Mouse (Mus musculus) neural tube, embryonic 11.5 days (tissue): ENCODE data around the gene Pcnt. TPM values are rescaled to one million over a fixed set of nuclear protein-coding genes. Genes with fewer than 3 reads are reported as not detected.

ENCODE experiments used
- ATAC-seq: fragments of 200-750 bp; cut with Nextera tagmentation; 2 replicates; pipeline ENCODE4 v1.8.0; 2017; ENCODE audit warnings: moderate number of reproducible peaks, mild to moderate bottlenecking, moderate TSS enrichment, moderate library complexity; ENCODE audit not compliant: insufficient read depth, low FRiP score, low TSS enrichment
- DNase-seq: peaks from one replicate; pipeline ENCODE4 v3.0.0-alpha.2; 2015; ENCODE audit warnings: low spot score
- H3K27ac ChIP-seq: fragments of 300-500 bp; sonication (generic); 2 replicates; pipeline ENCODE4 v1.5.1; 2014; ENCODE audit warnings: low read depth, mild to moderate bottlenecking, low read length
- H3K27me3 ChIP-seq: fragments of 300-500 bp; sonication (generic); 2 replicates; pipeline ENCODE4 v1.6.1; 2014; ENCODE audit warnings: mild to moderate bottlenecking, low read length, mixed read lengths; ENCODE audit not compliant: control insufficient read depth, insufficient read depth
- H3K36me3 ChIP-seq: fragments of 300-500 bp; sonication (generic); 2 replicates; pipeline ENCODE4 v1.6.1; 2014; ENCODE audit warnings: mild to moderate bottlenecking, low read length, moderate library complexity, mixed read lengths; ENCODE audit not compliant: control insufficient read depth, insufficient read depth
- H3K4me1 ChIP-seq: fragments of 300-500 bp; sonication (generic); 2 replicates; pipeline ENCODE4 v1.6.1; 2014; ENCODE audit warnings: low read length, mixed read lengths; ENCODE audit not compliant: control insufficient read depth, insufficient read depth
- H3K4me2 ChIP-seq: fragments of 300-500 bp; sonication (generic); 2 replicates; pipeline ENCODE4 v1.6.1; 2014; ENCODE audit warnings: low read depth, mild to moderate bottlenecking, moderate library complexity
- H3K4me3 ChIP-seq: fragments of 300-500 bp; sonication (generic); 2 replicates; pipeline ENCODE4 v1.5.1; 2014; ENCODE audit warnings: low read depth, low read length
- H3K9ac ChIP-seq: fragments of 300-500 bp; sonication (generic); 2 replicates; pipeline ENCODE4 v1.6.1; 2014; ENCODE audit warnings: mild to moderate bottlenecking, low read length
- H3K9me3 ChIP-seq: fragments of 300-500 bp; sonication (generic); 2 replicates; pipeline ENCODE4 v1.6.1; 2016; ENCODE audit warnings: low read length; ENCODE audit not compliant: control insufficient read depth
- WGBS: fragments of 180-500 bp; shearing (Covaris S2); extraction: QIAGEN DNeasy Blood & Tissue Kit; methylation state at CpG from one replicate; pipeline ENCODE4 v1.1.7; 2014; 5-methylcytosine and 5-hydroxymethylcytosine counted together
- polyA plus RNA-seq: library from polyadenylated mRNA; unstranded; fragments of >200 nt; fragmentation: Nextera tagmentation; extraction: Ambion mirVana; gene quantifications from 2 replicates; pipeline ENCODE4 v1.2.1, GENCODE M21; 2014

The Pcnt gene
- polyA plus RNA-seq = 15.6 and 16.9 TPM in 2 replicates

GRCm38 (mm10) chr10:76442178-76443088 lies at the start of gene Pcnt:
Gene Pcnt, minus strand, starts transcription at chr10:76442786.
- Histone ChIP-seq H3K36me3 (peaks cover 3% of the 10 kb centered on the region), H3K9ac (peak within 1 kb of the TSS; percentile 92), H3K9me3 (no peaks in the 10 kb centered on the region), H3K27me3 (no peaks in the 10 kb centered on the region), H3K4me2 (peak within 1 kb of the TSS; percentile 75), H3K27ac (peak within 1 kb of the TSS; percentile 84), H3K4me1 (peaks cover 2% of the 10 kb centered on the region; the same call in 1 of the 2 replicates), H3K4me3 (peak within 1 kb of the TSS; percentile 92)
- under 1% methylated on average over 78 of the region's 78 CpGs for WGBS
- DNase-seq (peak; percentile 99), ATAC-seq (peak; percentile 98)

- Histone ChIP-seq H3K27ac (no peak overlapping the region), H3K4me2 (no peak overlapping the region), H3K9ac (no peak overlapping the region), H3K4me1 (no peaks in the 10 kb centered on the region), H3K36me3 (peaks cover 17% of the 10 kb centered on the region), H3K27me3 (no peaks in the 10 kb centered on the region), H3K4me3 (no peak overlapping the region), H3K9me3 (no peaks in the 10 kb centered on the region)
- ATAC-seq (no peak), DNase-seq (no peak)
- WGBS = 94% methylated on average over 15 of the region's 15 CpGs
Measured at GRCm38 (mm10) chr10:76489205-76489604, 46.6 kb upstream of the Pcnt start.

GRCm38 (mm10) chr10:76488265-76488664 lies 45.7 kb upstream of the Pcnt start:
- H3K9me3 ChIP-seq = no peaks in the 10 kb centered on the region
- H3K4me1 ChIP-seq = no peaks in the 10 kb centered on the region
- H3K4me2 ChIP-seq = no peak overlapping the region
- no peak overlapping the region for H3K4me3 ChIP-seq
- 94% methylated on average over 8 of the region's 8 CpGs for WGBS
- DNase-seq (no peak), ATAC-seq (no peak)
- no peak overlapping the region for H3K27ac ChIP-seq
- H3K9ac ChIP-seq = no peak overlapping the region
- no peaks in the 10 kb centered on the region for H3K27me3 ChIP-seq
- H3K36me3 ChIP-seq = peaks cover 11% of the 10 kb centered on the region

GRCm38 (mm10) chr10:76486302-76486701 lies 43.7 kb upstream of the Pcnt start:
- Histone ChIP-seq H3K27ac (no peak overlapping the region), H3K36me3 (peaks cover 17% of the 10 kb centered on the region), H3K27me3 (no peaks in the 10 kb centered on the region), H3K9me3 (no peaks in the 10 kb centered on the region), H3K4me2 (no peak overlapping the region), H3K9ac (no peak overlapping the region), H3K4me3 (no peak overlapping the region), H3K4me1 (no peaks in the 10 kb centered on the region)
- DNase-seq (no peak), ATAC-seq (no peak)
- 98% methylated on average over 2 of the region's 2 CpGs for WGBS

GRCm38 (mm10) chr10:76481480-76481879 lies 38.9 kb upstream of the Pcnt start:
- Histone ChIP-seq H3K9me3 (no peaks in the 10 kb centered on the region), H3K27me3 (no peaks in the 10 kb centered on the region), H3K4me3 (no peak overlapping the region), H3K27ac (no peak overlapping the region), H3K36me3 (peaks cover 29% of the 10 kb centered on the region), H3K4me1 (no peaks in the 10 kb centered on the region), H3K9ac (no peak overlapping the region), H3K4me2 (no peak overlapping the region)
- WGBS = 91% methylated on average over 6 of the region's 6 CpGs
- ATAC-seq (no peak), DNase-seq (no peak)

- no peak overlapping the region for H3K27ac ChIP-seq
- H3K9ac ChIP-seq = no peak overlapping the region
- H3K4me3 ChIP-seq = no peak overlapping the region
- DNase-seq (no peak), ATAC-seq (no peak)
- H3K27me3 ChIP-seq = no peaks in the 10 kb centered on the region
- peaks cover 25% of the 10 kb centered on the region for H3K36me3 ChIP-seq
- H3K4me1 ChIP-seq = no peaks in the 10 kb centered on the region
- H3K9me3 ChIP-seq = no peaks in the 10 kb centered on the region
- WGBS = 98% methylated on average over 13 of the region's 13 CpGs
- H3K4me2 ChIP-seq = no peak overlapping the region
Measured at GRCm38 (mm10) chr10:76480851-76481250, 38.3 kb upstream of the Pcnt start.

GRCm38 (mm10) chr10:76473759-76474158 lies 31.2 kb upstream of the Pcnt start:
- no peak overlapping the region for H3K4me3 ChIP-seq
- peaks cover 22% of the 10 kb centered on the region for H3K36me3 ChIP-seq
- H3K27me3 ChIP-seq = no peaks in the 10 kb centered on the region
- WGBS = 90% methylated on average over 5 of the region's 5 CpGs
- no peaks in the 10 kb centered on the region for H3K9me3 ChIP-seq
- no peaks in the 10 kb centered on the region for H3K4me1 ChIP-seq
- H3K4me2 ChIP-seq = no peak overlapping the region
- no peak for DNase-seq
- H3K27ac ChIP-seq = no peak overlapping the region
- ATAC-seq = no peak
- H3K9ac ChIP-seq = no peak overlapping the region

GRCm38 (mm10) chr10:76468203-76469162 lies 25.9 kb upstream of the Pcnt start, which contains the start of the genes Mcm3ap and Ybey:
Gene Mcm3ap, plus strand, starts transcription at chr10:76468927.
Gene Ybey, minus strand, starts transcription at chr10:76469114.
- Histone ChIP-seq H3K9ac (peak within 1 kb of the TSS; percentile 92), H3K9me3 (no peaks in the 10 kb centered on the region), H3K4me3 (peak within 1 kb of the TSS; percentile 67), H3K36me3 (peaks cover 7% of the 10 kb centered on the region), H3K4me2 (peak within 1 kb of the TSS; percentile 58), H3K27ac (peak within 1 kb of the TSS; percentile 87), H3K27me3 (no peaks in the 10 kb centered on the region), H3K4me1 (no peaks in the 10 kb centered on the region)
- WGBS = 2% methylated on average over 55 of the region's 55 CpGs
- ATAC-seq = peak; percentile 95
- peak; percentile 93 for DNase-seq
